In the genomic region with DNA sequence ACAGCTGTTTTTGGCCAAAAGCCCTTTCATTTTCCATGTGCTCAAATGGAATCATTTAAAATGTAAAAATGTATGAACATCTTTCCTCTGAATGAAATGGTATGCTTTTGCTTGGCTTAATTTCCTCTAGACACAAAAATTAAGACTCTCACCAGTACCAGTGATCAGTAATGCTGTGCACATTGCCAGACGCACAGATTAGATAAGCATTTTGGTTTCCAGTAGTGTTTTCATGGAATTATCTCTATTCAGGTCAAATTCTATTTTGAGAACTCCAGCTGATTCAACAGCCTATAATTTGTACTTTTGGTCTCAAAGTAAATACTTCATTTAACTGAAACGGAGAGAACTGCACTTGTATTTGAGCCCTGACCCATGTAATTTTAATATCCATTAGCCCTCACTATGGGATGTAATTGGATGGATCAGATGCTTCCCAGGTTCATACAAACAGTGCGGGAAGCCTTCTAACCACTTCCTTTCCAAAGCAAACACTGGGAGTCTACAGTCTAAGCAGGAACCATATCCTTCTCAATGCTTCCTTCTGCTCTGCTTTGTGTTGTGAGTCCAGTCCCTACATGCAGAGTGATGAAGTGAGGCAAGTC, we compare ENCODE assay signal across 18 mouse cellular contexts.
DNase-seq lines count a peak whose midpoint lies in the region; ATAC-seq and TF ChIP-seq lines count a peak whose summit lies in the region.
"Had no signal": no experiment of that assay in that cellular context is flagged by ENCODE, and none has a peak within 500 bp of the region (broad histone marks: within the 10 kb centered on the region; RNA-seq: fewer than 3 reads in every experiment).

No protein-coding gene starts in this region.

- intact Hi-C loops in heart, postnatal 14 days (cut with DNase I), result no loop called here

- H3K4me3 ChIP-seq in liver, adult 2 months (ENCODE audit: insufficient read depth, low read depth, low read length), result no peak overlapping the region
- no peak overlapping the region for H3K4me3 ChIP-seq in embryonic facial prominence, embryonic 14.5 days (ENCODE audit: low read depth, low read length)
- no peak overlapping the region for H3K4me3 ChIP-seq in heart, postnatal 0 days (ENCODE audit: low read depth, low read length)
- H3K4me3 ChIP-seq: forebrain, embryonic 12.5 days; hindbrain, embryonic 13.5 days; kidney, embryonic 15.5 days; liver, embryonic 13.5 days; lung, embryonic 15.5 days; midbrain, embryonic 12.5 days had no signal

- no peak for TF ChIP-seq EP300 in heart, postnatal 0 days (IDR thresholded peaks at IDR 0.05; ENCODE audit: low read depth)

- no peak for TF ChIP-seq CTCF in liver, adult 2 months (IDR thresholded peaks at IDR 0.05; ENCODE audit: low read depth, low read length)
- TF ChIP-seq CTCF in heart, postnatal 0 days (IDR thresholded peaks at IDR 0.05; ENCODE audit: low read depth), result no peak

- ATAC-seq in embryonic facial prominence, embryonic 14.5 days (ENCODE audit: low read depth), result peak; percentile 47; the same call in 1 of the 2 replicates
- no peak for ATAC-seq in heart, postnatal 0 days (ENCODE audit: insufficient read depth, low read depth)
- ATAC-seq: intestine, postnatal 0 days had no signal

- H3K9me3 ChIP-seq in embryonic facial prominence, embryonic 14.5 days (ENCODE audit: control insufficient read depth, low read length), result no peaks in the 10 kb centered on the region
- H3K9me3 ChIP-seq in heart, postnatal 0 days (replicated peaks; ENCODE audit: control insufficient read depth, low read length), result no peaks in the 10 kb centered on the region
- H3K9me3 ChIP-seq: forebrain, embryonic 12.5 days; hindbrain, embryonic 13.5 days; kidney, embryonic 15.5 days; liver, embryonic 13.5 days; lung, embryonic 15.5 days; midbrain, embryonic 12.5 days had no signal

- H3K4me2 ChIP-seq in embryonic facial prominence, embryonic 14.5 days (ENCODE audit: low read depth, low read length), result no peak overlapping the region
- H3K4me2 ChIP-seq in heart, postnatal 0 days (ENCODE audit: low read depth, low read length), result no peak overlapping the region
- H3K4me2 ChIP-seq: forebrain, embryonic 12.5 days; hindbrain, embryonic 13.5 days; kidney, embryonic 15.5 days; liver, embryonic 13.5 days; lung, embryonic 15.5 days; midbrain, embryonic 12.5 days had no signal

- 57% methylated on average over 3 of the region's 3 CpGs for WGBS in liver, adult 2 months
- 43% methylated on average over 3 of the region's 3 CpGs for WGBS in embryonic facial prominence, embryonic 14.5 days
- 43% methylated on average over 3 of the region's 3 CpGs for WGBS in heart, postnatal 0 days

- H3K79me2 ChIP-seq in liver, adult 2 months (ENCODE audit: control insufficient read depth, insufficient read depth, low read length), result no peaks in the 10 kb centered on the region

- H3K36me3 ChIP-seq in liver, adult 2 months (ENCODE audit: control insufficient read depth, insufficient read depth, low read length), result no peaks in the 10 kb centered on the region
- no peaks in the 10 kb centered on the region for H3K36me3 ChIP-seq in embryonic facial prominence, embryonic 14.5 days (ENCODE audit: control insufficient read depth, insufficient read depth, low read length)
- H3K36me3 ChIP-seq in heart, postnatal 0 days (replicated peaks; ENCODE audit: control insufficient read depth, insufficient read depth, low read length), result no peaks in the 10 kb centered on the region
- H3K36me3 ChIP-seq: forebrain, embryonic 12.5 days; hindbrain, embryonic 13.5 days; kidney, embryonic 15.5 days; liver, embryonic 13.5 days; lung, embryonic 15.5 days; midbrain, embryonic 12.5 days had no signal

- H3K27ac ChIP-seq in liver, adult 2 months (replicated peaks; ENCODE audit: insufficient read depth, low read depth, low read length), result no peak overlapping the region
- no peak overlapping the region for H3K27ac ChIP-seq in embryonic facial prominence, embryonic 14.5 days (replicated peaks; ENCODE audit: low read depth, low read length)
- H3K27ac ChIP-seq in heart, postnatal 0 days (ENCODE audit: low read depth), result 0 out of 2 replicates have a peak overlapping the region, but pooled peaks have one; percentile 40
- H3K27ac ChIP-seq: forebrain, embryonic 12.5 days; hindbrain, embryonic 13.5 days; kidney, embryonic 15.5 days; liver, embryonic 13.5 days; lung, embryonic 15.5 days; midbrain, embryonic 12.5 days had no signal

- H3K9ac ChIP-seq in liver, adult 2 months (ENCODE audit: low read depth, low read length), result no peak overlapping the region
- H3K9ac ChIP-seq in embryonic facial prominence, embryonic 14.5 days (ENCODE audit: low read depth, low read length), result no peak overlapping the region
- no peak overlapping the region for H3K9ac ChIP-seq in heart, postnatal 0 days (replicated peaks; ENCODE audit: low read depth, low read length)
- H3K9ac ChIP-seq: forebrain, embryonic 12.5 days; hindbrain, embryonic 13.5 days; kidney, embryonic 15.5 days; liver, embryonic 13.5 days; lung, embryonic 15.5 days; midbrain, embryonic 12.5 days had no signal

- TF ChIP-seq POLR2A in liver, adult 2 months (IDR thresholded peaks at IDR 0.05; ENCODE audit: extremely low read depth, insufficient read depth, low read length), result no peak

- no peaks in the 10 kb centered on the region for H3K4me1 ChIP-seq in liver, adult 2 months (ENCODE audit: control insufficient read depth, insufficient read depth, low read length)
- H3K4me1 ChIP-seq in embryonic facial prominence, embryonic 14.5 days (ENCODE audit: control insufficient read depth, insufficient read depth, low read length), result no peaks in the 10 kb centered on the region
- peaks cover 11% of the 10 kb centered on the region; the same call in 1 of the 2 replicates for H3K4me1 ChIP-seq in heart, postnatal 0 days (ENCODE audit: control insufficient read depth, insufficient read depth)
- H3K4me1 ChIP-seq: forebrain, embryonic 12.5 days; hindbrain, embryonic 13.5 days; kidney, embryonic 15.5 days; liver, embryonic 13.5 days; lung, embryonic 15.5 days; midbrain, embryonic 12.5 days had no signal

- H3K27me3 ChIP-seq in liver, adult 2 months (ENCODE audit: control insufficient read depth, insufficient read depth, low read length), result no peaks in the 10 kb centered on the region; the same call in 1 of the 2 replicates
- no peaks in the 10 kb centered on the region for H3K27me3 ChIP-seq in embryonic facial prominence, embryonic 14.5 days (replicated peaks; ENCODE audit: control insufficient read depth, insufficient read depth, low read length)
- no peaks in the 10 kb centered on the region for H3K27me3 ChIP-seq in heart, postnatal 0 days (ENCODE audit: control insufficient read depth, insufficient read depth, low read length)
- H3K27me3 ChIP-seq: forebrain, embryonic 12.5 days; hindbrain, embryonic 13.5 days; kidney, embryonic 15.5 days; liver, embryonic 13.5 days; lung, embryonic 15.5 days; midbrain, embryonic 12.5 days had no signal

- peak; percentile 5 for DNase-seq in heart, adult 8-10 months (ENCODE audit: low spot score)
- no peak for DNase-seq in heart, postnatal 14 days
- DNase-seq in liver, adult 2 months (ENCODE audit: extremely low read depth, low read depth, low spot score), result peak; percentile 28
- DNase-seq in liver, result no peak
- DNase-seq in embryonic facial prominence, embryonic 14.5 days (ENCODE audit: low spot score), result peak; percentile 65
- peak; percentile 8 for DNase-seq in heart, postnatal 0 days (ENCODE audit: low spot score)
- DNase-seq in right cerebral cortex, adult 2 months (ENCODE audit: low spot score in 2 of 2), result no peak
- DNase-seq: adrenal gland, adult 8-10 months; cerebellum, adult 11-12 months; cerebellum, postnatal 14 days; liver, embryonic 13.5 days; thymus, postnatal 25 days had no signal

Comparison
In these comparisons a context has a peak if more than half of its experiments do, and no peak if none do; other contexts are left out.
1. DNase-seq: peak in heart, adult 8-10 months (single experiment), liver, adult 2 months (single experiment), embryonic facial prominence, embryonic 14.5 days (single experiment) and heart, postnatal 0 days (single experiment); none in heart, postnatal 14 days (0 of 2), liver (single experiment) and right cerebral cortex, adult 2 months (0 of 2).